Mouse (Mus musculus) stomach, postnatal 0 days (tissue): ENCODE measurements around the gene Zfp865. TPM values are rescaled to one million over a fixed set of nuclear protein-coding genes. Genes with fewer than 3 reads are reported as not detected.
"Not testable (repeated sequence)": the region's sequence is repeated elsewhere in the genome, so short reads cannot be mapped to it uniquely, and the experiment has no call there.

Experiments used
- ATAC-seq: fragments of 200-750 bp; cut with Nextera tagmentation; 2 replicates; pipeline ENCODE4 v1.8.0; 2017; ENCODE audit not compliant: low FRiP score, low TSS enrichment
- DNase-seq: peaks from one replicate; pipeline ENCODE4 v3.0.0-alpha.2; 2016; ENCODE audit warnings: low spot score
- H3K27ac ChIP-seq: fragments of 300-500 bp; sonication (generic); replicated peaks from 2 replicates; pipeline ENCODE4 v1.5.1; 2014; ENCODE audit warnings: mild to moderate bottlenecking, control low read depth
- H3K27me3 ChIP-seq: fragments of 300-500 bp; sonication (generic); 2 replicates; pipeline ENCODE4 v1.6.1; 2014; ENCODE audit warnings: low read length; ENCODE audit not compliant: control insufficient read depth, insufficient read depth
- H3K36me3 ChIP-seq: fragments of 300-500 bp; sonication (generic); 2 replicates; pipeline ENCODE4 v1.6.1; 2014; ENCODE audit warnings: low read length, mixed read lengths; ENCODE audit not compliant: control insufficient read depth, insufficient read depth
- H3K4me1 ChIP-seq: fragments of 300-500 bp; sonication (generic); replicated peaks from 2 replicates; pipeline ENCODE4 v1.6.1; 2014; ENCODE audit warnings: antibody characterized with exemption; ENCODE audit not compliant: control insufficient read depth, insufficient read depth
- H3K4me2 ChIP-seq: fragments of 300-500 bp; sonication (generic); replicated peaks from 2 replicates; pipeline ENCODE4 v1.6.1; 2014; ENCODE audit warnings: low read depth, mild to moderate bottlenecking, control low read depth, moderate library complexity
- H3K4me3 ChIP-seq: fragments of 300-500 bp; sonication (generic); 2 replicates; pipeline ENCODE4 v1.5.1; 2014; ENCODE audit warnings: low read depth, low read length, control low read depth
- H3K9ac ChIP-seq: fragments of 300-500 bp; sonication (generic); 2 replicates; pipeline ENCODE4 v1.6.1; 2014; ENCODE audit warnings: mild to moderate bottlenecking, low read length, control low read depth, mixed read lengths
- H3K9me3 ChIP-seq: fragments of 300-500 bp; sonication (generic); 2 replicates; pipeline ENCODE4 v1.6.1; 2016; ENCODE audit warnings: low read length; ENCODE audit not compliant: control insufficient read depth
- CTCF ChIP-seq: IDR thresholded peaks from 2 replicates; pipeline ENCODE4 v1.5.1; 2016; ENCODE audit warnings: antibody characterized with exemption, low read depth, mild to moderate bottlenecking, moderate library complexity
- EP300 ChIP-seq: optimal IDR thresholded peaks from 2 replicates; pipeline ENCODE3; 2016; ENCODE audit warnings: antibody characterized with exemption
- whole genome bisulfite sequencing: fragments of 180-500 bp; shearing (Covaris S2); extraction: QIAGEN DNeasy Blood & Tissue Kit; methylation state at CpG from one replicate; pipeline ENCODE4 v1.1.7; 2014; 5-methylcytosine and 5-hydroxymethylcytosine counted together
- polyA plus RNA-seq: library from polyadenylated mRNA; unstranded; fragments of >200 nt; fragmentation: Nextera tagmentation; extraction: Ambion mirVana; gene quantifications from 2 replicates; pipeline ENCODE4 v1.2.1, GENCODE M21; 2015

Gene Zfp865
- polyA plus RNA-seq, 1 experiment from 2014 or later = 2.3 TPM

- DNase-seq = peak; percentile 93
- no peaks in the 10 kb centered on the region for H3K27me3 ChIP-seq
- peak within 1 kb of the TSS; percentile 93 for H3K4me2 ChIP-seq
- no peaks in the 10 kb centered on the region for H3K9me3 ChIP-seq
- peak within 1 kb of the TSS; percentile 84 for H3K9ac ChIP-seq
- ATAC-seq = peak; percentile 88
- 4% methylated on average over 15 of the region's 26 CpGs for WGBS
- no peak for TF ChIP-seq EP300
- TF ChIP-seq CTCF = no peak
- peaks cover 7% of the 10 kb centered on the region; the same call in 1 of the 2 replicates for H3K36me3 ChIP-seq
- 0 out of 2 replicates have a peak, but pooled peaks cover 4% of the 10 kb centered on the region for H3K4me1 ChIP-seq
- H3K4me3 ChIP-seq = peak within 1 kb of the TSS; percentile 72
- H3K27ac ChIP-seq = peak within 1 kb of the TSS; percentile 70
Observed at GRCm38 (mm10) chr7:4996003-4996895, 23.9 kb upstream of the Zfp865 start, which contains the start of gene Zfp579. Gene Zfp579, minus strand, starts transcription at chr7:4996158.

DNA sequence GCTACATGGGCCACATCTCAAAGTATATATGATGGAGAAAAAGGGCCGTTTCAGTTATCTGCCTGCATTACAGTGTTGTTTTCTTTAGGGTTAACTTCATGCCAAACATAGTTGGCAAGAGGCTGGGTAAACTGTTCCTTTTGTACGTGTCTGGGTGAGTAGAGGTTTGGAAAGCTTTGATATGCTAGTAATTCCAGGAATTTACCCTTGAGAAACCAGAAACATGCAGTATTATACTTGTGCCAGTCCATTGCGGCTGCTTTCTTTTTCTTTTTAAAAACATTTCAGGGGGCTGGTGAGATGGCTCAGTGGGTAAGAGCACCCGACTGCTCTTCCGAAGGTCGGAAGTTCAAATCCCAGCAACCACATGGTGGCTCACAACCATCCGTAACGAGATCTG, 23.2 kb upstream of the Zfp865 start:
- Histone ChIP-seq H3K9ac (no peak overlapping the region), H3K4me2 (peak overlapping the region; percentile 93), H3K36me3 (peaks cover 7% of the 10 kb centered on the region; the same call in 1 of the 2 replicates), H3K4me1 (0 out of 2 replicates have a peak, but pooled peaks cover 4% of the 10 kb centered on the region), H3K4me3 (0 out of 2 replicates have a peak overlapping the region, but pooled peaks have one; percentile 72), H3K27ac (no peak overlapping the region; the same call in 1 of the 2 replicates), H3K9me3 (no peaks in the 10 kb centered on the region), H3K27me3 (no peaks in the 10 kb centered on the region)
- WGBS = 53% methylated on average over 6 of the region's 8 CpGs
- ATAC-seq = no peak
- TF ChIP-seq EP300 = no peak
- TF ChIP-seq CTCF = no peak
- no peak for DNase-seq

DNA sequence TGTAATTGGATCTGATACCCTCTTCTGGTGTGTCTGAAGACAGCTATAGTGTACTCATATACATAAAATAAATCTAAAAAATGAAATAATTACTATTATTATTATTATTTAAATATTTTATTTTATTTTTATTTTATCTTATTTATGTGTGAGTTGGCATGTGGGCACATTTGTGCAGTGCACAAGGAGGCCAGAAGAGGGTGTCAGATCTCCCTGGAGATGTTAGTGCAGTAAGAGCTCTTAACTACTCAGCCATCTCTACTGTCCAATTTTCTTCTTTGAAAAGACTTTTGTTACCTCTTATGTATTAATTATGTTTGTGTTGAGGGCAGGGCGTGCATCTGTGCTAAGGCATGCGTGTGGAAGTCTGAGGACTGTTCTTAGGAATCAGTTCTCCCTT, 20.3 kb upstream of the Zfp865 start:
- Histone ChIP-seq H3K4me2 (no peak overlapping the region), H3K9me3 (no peaks in the 10 kb centered on the region), H3K9ac (no peak overlapping the region), H3K4me3 (no peak overlapping the region), H3K36me3 (no peaks in the 10 kb centered on the region), H3K4me1 (0 out of 2 replicates have a peak, but pooled peaks cover 4% of the 10 kb centered on the region), H3K27me3 (no peaks in the 10 kb centered on the region), H3K27ac (no peak overlapping the region)
- DNase-seq = peak; percentile 37
- no peak for ATAC-seq
- 55% methylated on average over 2 of the region's 2 CpGs for WGBS
- TF ChIP-seq CTCF (peak; percentile 62), EP300 (no peak)

- H3K27ac ChIP-seq, H3K27me3 ChIP-seq, H3K4me2 ChIP-seq, H3K4me1 ChIP-seq, DNase-seq, ATAC-seq, H3K4me3 ChIP-seq, H3K9ac ChIP-seq, H3K9me3 ChIP-seq, H3K36me3 ChIP-seq: not testable (repeated sequence)
- 71% methylated on average over 8 of the region's 8 CpGs for WGBS
Observed at GRCm38 (mm10) chr7:5002876-5003275, 17.3 kb upstream of the Zfp865 start.

- WGBS = 95% methylated on average over 26 of the region's 26 CpGs
Observed at GRCm38 (mm10) chr7:5008229-5008628, 11.9 kb upstream of the Zfp865 start.

More at GRCm38 (mm10) chr7:5008229-5008628, 11.9 kb upstream of the Zfp865 start:
- TF ChIP-seq EP300 (no peak), CTCF (peak; percentile 16; the same call in 1 of the 2 replicates)
- H3K36me3 ChIP-seq = peaks cover 47% of the 10 kb centered on the region
- H3K4me3 ChIP-seq = no peak overlapping the region
- DNase-seq (no peak), ATAC-seq (no peak)
- no peaks in the 10 kb centered on the region for H3K27me3 ChIP-seq
- H3K27ac ChIP-seq = no peak overlapping the region
- no peak overlapping the region for H3K4me2 ChIP-seq
- H3K9me3 ChIP-seq = no peaks in the 10 kb centered on the region
- no peaks in the 10 kb centered on the region for H3K4me1 ChIP-seq
- H3K9ac ChIP-seq = no peak overlapping the region
